Mouse (Mus musculus) thymus, adult 2 months (tissue): Measurements from ENCODE around the gene Ltbp1.

Experiments used
- CTCF ChIP-seq: fragments of 200-500 bp; IDR thresholded peaks from 2 replicates; pipeline ENCODE4 v1.5.1; 2012; ENCODE audit warnings: mild to moderate bottlenecking, control low read depth, low read length, moderate library complexity, borderline replicate concordance; ENCODE audit not compliant: control insufficient read depth, poor library complexity, insufficient read depth; ENCODE audit errors: extremely low read depth
- POLR2A ChIP-seq: fragments of 200-500 bp; IDR thresholded peaks from 2 replicates; pipeline ENCODE4 v1.6.1; 2012; ENCODE audit warnings: mild to moderate bottlenecking, low read length, control low read depth, moderate library complexity; ENCODE audit not compliant: control insufficient read depth, poor library complexity, insufficient read depth; ENCODE audit errors: extremely low read depth

DNA sequence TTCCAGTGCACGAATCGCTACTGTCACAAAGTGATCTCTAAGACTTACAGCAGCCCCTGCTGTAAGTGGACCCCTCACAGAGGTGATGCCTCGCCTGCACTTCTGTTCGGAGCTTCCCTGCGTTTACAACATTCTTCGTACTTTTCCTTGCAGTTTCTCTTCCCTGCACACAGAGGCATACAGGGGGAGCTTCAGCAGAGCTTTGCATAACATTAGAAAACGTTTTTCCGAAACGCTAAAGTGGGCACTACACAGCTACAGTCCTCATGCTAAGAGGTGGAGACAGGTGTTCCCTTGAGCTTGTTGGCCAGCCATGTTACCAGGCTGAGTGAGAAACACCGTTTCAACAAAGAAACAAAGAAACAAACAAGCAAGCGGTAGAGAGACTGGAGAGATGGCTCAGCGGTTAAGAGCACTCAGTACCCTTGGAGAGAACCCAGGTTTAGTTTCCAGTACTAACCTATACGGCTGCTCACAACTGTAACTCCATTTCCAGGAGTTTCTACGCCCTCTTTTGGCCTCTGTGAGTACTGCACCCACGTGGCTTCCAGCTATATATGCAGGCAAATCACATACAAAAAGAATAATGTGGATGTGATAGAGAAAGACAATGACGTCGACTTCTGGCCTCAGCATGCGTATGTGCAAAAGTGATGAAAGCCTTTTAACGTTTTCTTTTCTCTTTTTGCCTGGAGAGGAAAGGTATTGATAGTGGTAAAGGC lies 69.8 kb downstream of the Ltbp1 start:
- TF ChIP-seq POLR2A (no peak), CTCF (no peak)
